Mouse (Mus musculus) induced T-regulatory cell, adult 2 months (primary cell): ENCODE measurements at regions not wholly inside any gene's neighbourhood (a gene's known extent, or its start where the extent isn't known, plus 50 kb on each side); places are given as distances from the start of the nearest gene placed in this dataset.
A peak's percentile ranks its signal among the peaks of the same experiment; 100 is the strongest.

Experiments used
- DNase-seq: peaks from one replicate; pipeline ENCODE4 v3.0.0-alpha.2; 2012; ENCODE audit warnings: low read depth

- DNase-seq, result no peak
Measured at GRCm38 (mm10) chr14:101382838-101383237, 182.7 kb upstream of the Prr30 start.

- no peak for DNase-seq
Measured at GRCm38 (mm10) chr14:101381943-101382342, 181.8 kb upstream of the Prr30 start.

- no peak for DNase-seq
Measured at GRCm38 (mm10) chr14:101379663-101380006, 179.5 kb upstream of the Prr30 start.

- peak; percentile 43 for DNase-seq
Measured at GRCm38 (mm10) chr14:101378965-101379662, 179.0 kb upstream of the Prr30 start.

GRCm38 (mm10) chr14:101378545-101378944, 178.4 kb upstream of the Prr30 start:
- no peak for DNase-seq

GRCm38 (mm10) chr14:101376690-101377089, 176.6 kb upstream of the Prr30 start:
- DNase-seq, result no peak

GRCm38 (mm10) chr14:101375833-101376232, 175.7 kb upstream of the Prr30 start:
- no peak for DNase-seq

- DNase-seq, result no peak
Measured at GRCm38 (mm10) chr14:101373864-101374263, 173.7 kb upstream of the Prr30 start.

- no peak for DNase-seq
Measured at GRCm38 (mm10) chr14:101359860-101360259, 159.7 kb upstream of the Prr30 start.

GRCm38 (mm10) chr14:101353009-101353378, 152.9 kb upstream of the Prr30 start:
- no peak for DNase-seq

GRCm38 (mm10) chr14:101352046-101353008, 152.2 kb upstream of the Prr30 start:
- no peak for DNase-seq

GRCm38 (mm10) chr14:101340331-101340730, 140.2 kb upstream of the Prr30 start:
- no peak for DNase-seq

- no peak for DNase-seq
Measured at GRCm38 (mm10) chr14:101332015-101332414, 131.9 kb upstream of the Prr30 start.

GRCm38 (mm10) chr14:101327421-101327820, 127.3 kb upstream of the Prr30 start:
- DNase-seq, result no peak

- no peak for DNase-seq
Measured at GRCm38 (mm10) chr14:101326477-101326941, 126.4 kb upstream of the Prr30 start.

- DNase-seq, result no peak
Measured at GRCm38 (mm10) chr14:101323361-101323760, 123.2 kb upstream of the Prr30 start.

- DNase-seq, result no peak
Measured at GRCm38 (mm10) chr14:101307920-101308319, 107.8 kb upstream of the Prr30 start.

- DNase-seq, result no peak
Measured at GRCm38 (mm10) chr14:101304487-101305032, 104.4 kb upstream of the Prr30 start.

GRCm38 (mm10) chr14:101297841-101298240, 97.7 kb upstream of the Prr30 start:
- no peak for DNase-seq

- no peak for DNase-seq
Measured at GRCm38 (mm10) chr14:101294693-101295092, 94.6 kb upstream of the Prr30 start.

GRCm38 (mm10) chr14:101287755-101288154, 87.6 kb upstream of the Prr30 start:
- no peak for DNase-seq

- no peak for DNase-seq
Measured at GRCm38 (mm10) chr14:101269048-101269789, 69.1 kb upstream of the Prr30 start.
